Mouse (Mus musculus): ENCODE data around the gene Glipr1. TPM values are rescaled to one million over a fixed set of nuclear protein-coding genes. Genes with fewer than 3 reads are reported as not detected.

Gene Glipr1
- polyA plus RNA-seq, 1 experiment = 16.1 TPM

DNA sequence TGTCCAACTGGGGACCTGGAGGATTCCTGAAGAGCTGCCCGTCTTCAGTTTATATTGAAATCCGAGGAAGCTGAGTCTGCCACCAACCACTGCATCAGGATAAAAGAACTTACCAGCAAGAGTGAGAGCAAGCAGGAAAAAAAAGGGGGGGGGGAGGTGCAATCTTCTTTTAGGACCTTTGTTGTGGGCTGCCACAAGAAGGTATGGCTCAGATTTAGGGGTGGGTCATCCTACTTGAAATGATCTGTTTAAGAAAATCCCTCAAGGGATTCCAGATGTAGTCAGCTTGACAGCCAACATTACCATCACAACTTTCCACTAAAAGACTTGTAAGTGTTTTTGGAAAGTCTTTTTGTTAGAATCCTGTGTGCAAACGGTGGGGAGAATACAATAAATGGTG is 2.7 kb downstream of the Glipr1 start:
- WGBS = 53% methylated on average over 3 of the region's 3 CpGs
- TF ChIP-seq CTCF (IDR thresholded peaks at IDR 0.05; ENCODE audit: insufficient read depth, low read length) (no peak), POLR2A (IDR thresholded peaks at IDR 0.05; ENCODE audit: borderline replicate concordance, extremely low read depth, low read depth, low read length) (no peak)
- DNase-seq = no peak
- H3K4me3 ChIP-seq (replicated peaks; ENCODE audit: extremely low read depth, low read depth, low read length) = no peak overlapping the region
- H3K4me1 ChIP-seq (ENCODE audit: control insufficient read depth, insufficient read depth, low read length) = no peaks in the 10 kb centered on the region

DNA sequence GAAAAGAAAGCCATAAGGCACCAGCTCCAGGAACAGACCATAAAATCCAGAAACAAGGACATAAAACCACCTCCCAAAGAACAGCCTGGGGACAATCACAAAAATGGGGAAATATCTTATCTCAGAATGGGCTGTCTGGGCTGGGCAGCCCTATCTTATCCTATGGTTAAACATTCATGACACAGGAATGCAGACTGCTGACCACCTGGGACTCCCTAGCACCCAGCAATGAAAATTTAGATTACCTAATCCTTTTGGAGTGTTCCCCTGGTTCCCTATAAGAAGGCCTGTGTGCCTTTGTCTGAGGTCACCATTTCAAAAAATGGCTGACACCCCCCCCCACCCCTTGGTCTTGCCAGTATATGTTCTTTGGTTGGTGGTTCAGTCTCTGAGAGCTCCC is 4.8 kb downstream of the Glipr1 start:
- no peaks in the 10 kb centered on the region for H3K4me1 ChIP-seq (ENCODE audit: control insufficient read depth, insufficient read depth, low read length)
- no peak for DNase-seq
- no peak for TF ChIP-seq POLR2A (IDR thresholded peaks at IDR 0.05; ENCODE audit: borderline replicate concordance, extremely low read depth, low read depth, low read length)
- TF ChIP-seq CTCF (IDR thresholded peaks at IDR 0.05; ENCODE audit: insufficient read depth, low read length) = no peak
- H3K4me3 ChIP-seq (replicated peaks; ENCODE audit: extremely low read depth, low read depth, low read length) = no peak overlapping the region

DNA sequence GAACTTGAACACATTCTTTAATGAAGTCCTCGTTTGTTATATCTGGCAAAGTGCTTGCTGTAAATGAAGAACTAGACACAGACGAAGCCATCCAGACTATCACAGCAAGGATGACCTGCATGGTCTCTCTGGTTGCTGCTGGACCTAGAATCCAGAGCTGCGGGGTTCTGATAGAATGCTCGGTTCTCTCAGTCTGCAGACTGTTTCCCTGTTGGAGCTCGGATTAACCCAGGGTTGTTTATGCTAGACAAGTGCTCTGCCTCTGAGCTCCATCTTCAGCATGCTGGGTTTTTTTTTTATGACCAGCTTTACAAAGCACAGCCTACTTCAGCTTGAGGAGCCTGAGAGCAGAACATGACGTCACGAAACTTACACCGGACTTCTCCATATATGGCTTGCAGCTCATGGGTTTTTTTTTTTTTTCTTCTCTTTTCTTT is 5.5 kb downstream of the Glipr1 start:
- TF ChIP-seq CTCF (IDR thresholded peaks at IDR 0.05; ENCODE audit: insufficient read depth, low read length) = no peak
- no peak for TF ChIP-seq POLR2A (IDR thresholded peaks at IDR 0.05; ENCODE audit: borderline replicate concordance, extremely low read depth, low read depth, low read length)
- Histone ChIP-seq H3K4me3 (replicated peaks; ENCODE audit: extremely low read depth, low read depth, low read length) (peak overlapping the region; percentile 42), H3K4me1 (ENCODE audit: control insufficient read depth, insufficient read depth, low read length) (no peaks in the 10 kb centered on the region)
- whole genome bisulfite sequencing = 50% methylated on average over 8 of the region's 8 CpGs
- no peak for DNase-seq

DNA sequence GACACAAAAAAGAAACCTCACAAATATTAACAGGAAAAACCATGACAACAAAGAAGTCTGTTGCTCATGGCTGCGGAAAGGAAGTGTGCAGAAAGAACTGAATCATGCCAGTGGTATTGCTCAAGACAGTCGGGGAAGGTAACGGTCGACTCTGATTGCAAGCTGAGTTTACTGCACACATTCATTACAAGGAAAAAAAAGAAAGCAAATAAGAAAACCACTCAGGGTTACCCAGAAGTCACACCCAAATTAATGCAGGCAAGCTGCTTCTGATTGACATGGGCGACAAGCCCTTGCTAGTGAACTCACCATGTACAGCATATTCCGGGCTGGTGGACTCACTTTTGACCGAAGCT is 5.9 kb downstream of the Glipr1 start:
- peak overlapping the region; percentile 42 for H3K4me3 ChIP-seq (replicated peaks; ENCODE audit: extremely low read depth, low read depth, low read length)
- DNase-seq = no peak
- H3K4me1 ChIP-seq (ENCODE audit: control insufficient read depth, insufficient read depth, low read length) = no peaks in the 10 kb centered on the region
- WGBS = 58% methylated on average over 7 of the region's 7 CpGs
- no peak for TF ChIP-seq CTCF (IDR thresholded peaks at IDR 0.05; ENCODE audit: insufficient read depth, low read length)
- TF ChIP-seq POLR2A (IDR thresholded peaks at IDR 0.05; ENCODE audit: borderline replicate concordance, extremely low read depth, low read depth, low read length) = no peak

DNA sequence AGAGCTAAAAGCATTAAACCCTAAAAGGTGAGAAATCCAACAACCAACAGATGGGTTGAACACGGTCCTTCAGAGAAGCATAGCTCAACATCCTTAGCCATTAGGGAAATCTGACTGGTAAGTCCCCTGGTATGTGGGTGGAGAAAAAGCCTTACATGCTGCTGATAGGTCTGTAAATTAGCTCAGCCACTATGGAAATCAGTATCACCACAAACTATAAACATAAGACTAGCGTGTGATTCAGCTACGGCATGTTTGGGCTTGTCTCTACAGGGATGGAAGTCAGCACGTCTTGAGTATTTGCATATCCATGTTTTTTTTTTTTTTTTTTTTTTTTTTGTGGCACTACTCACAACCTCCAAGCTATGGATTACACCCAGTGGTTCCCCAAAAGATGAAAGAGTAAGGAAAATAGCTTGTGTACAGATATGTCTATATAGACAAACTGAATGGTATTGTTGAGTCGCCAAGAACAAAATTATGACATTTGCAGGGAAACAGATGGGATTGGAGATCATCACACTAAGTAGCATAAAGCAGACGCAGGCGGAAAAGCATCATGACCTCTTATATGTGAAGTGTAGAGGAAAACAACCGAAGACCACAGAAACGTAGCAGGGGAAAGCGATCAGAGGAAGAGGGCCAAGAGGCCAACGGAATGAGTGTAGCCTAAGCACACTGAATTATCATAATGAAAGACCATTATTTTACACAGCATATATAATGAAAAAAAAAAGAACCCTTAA is 6.5 kb downstream of the Glipr1 start:
- H3K4me3 ChIP-seq (replicated peaks; ENCODE audit: extremely low read depth, low read depth, low read length) = peak overlapping the region; percentile 16
- WGBS = 67% methylated on average over 11 of the region's 11 CpGs
- no peaks in the 10 kb centered on the region for H3K4me1 ChIP-seq (ENCODE audit: control insufficient read depth, insufficient read depth, low read length)
- no peak for DNase-seq
- no peak for TF ChIP-seq CTCF (IDR thresholded peaks at IDR 0.05; ENCODE audit: insufficient read depth, low read length)
- TF ChIP-seq POLR2A (IDR thresholded peaks at IDR 0.05; ENCODE audit: borderline replicate concordance, extremely low read depth, low read depth, low read length) = no peak

DNA sequence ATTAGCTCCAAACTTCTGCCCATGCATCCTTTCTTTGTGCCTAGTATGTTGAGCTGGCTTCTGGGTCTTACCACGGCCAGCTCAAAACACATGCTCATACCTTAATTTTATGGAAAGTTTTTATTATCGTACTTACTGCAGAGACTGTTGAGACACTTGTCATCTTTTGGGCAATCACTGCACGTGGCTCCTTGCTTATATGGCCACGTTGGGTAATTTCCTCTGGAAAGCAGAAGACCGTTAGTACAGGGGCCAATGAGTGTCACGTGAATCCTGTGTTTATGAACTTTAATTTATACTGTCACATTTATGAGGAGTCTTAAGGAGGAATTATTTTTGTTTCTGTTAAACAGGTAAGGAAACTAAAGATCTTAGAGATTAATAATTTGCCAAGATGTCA is 16.0 kb downstream of the Glipr1 start:
- no peak for DNase-seq
- Histone ChIP-seq H3K4me1 (ENCODE audit: control insufficient read depth, insufficient read depth, low read length) (no peaks in the 10 kb centered on the region), H3K4me3 (replicated peaks; ENCODE audit: extremely low read depth, low read depth, low read length) (no peak overlapping the region)
- WGBS = 81% methylated on average over 6 of the region's 6 CpGs
- TF ChIP-seq POLR2A (IDR thresholded peaks at IDR 0.05; ENCODE audit: borderline replicate concordance, extremely low read depth, low read depth, low read length) (no peak), CTCF (IDR thresholded peaks at IDR 0.05; ENCODE audit: insufficient read depth, low read length) (no peak)

DNA sequence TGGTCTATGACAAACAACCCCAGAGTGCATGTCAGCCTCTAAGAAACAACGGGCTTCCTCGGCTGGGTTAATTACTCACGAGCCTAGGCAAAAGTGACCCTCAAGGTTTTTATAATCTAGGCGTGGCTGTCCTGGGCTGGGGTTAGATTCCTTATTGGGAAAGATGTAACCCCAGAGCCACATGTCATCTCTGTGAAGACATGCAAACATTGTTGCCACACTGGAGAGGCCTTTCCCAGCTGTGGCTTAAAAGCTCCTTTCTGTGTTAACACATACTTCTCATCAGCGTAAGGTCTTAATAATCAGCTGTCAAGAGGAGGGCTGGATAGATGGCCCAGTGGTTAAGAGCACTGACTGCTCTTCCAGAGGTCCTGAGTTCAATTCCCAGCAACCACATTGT is 19.4 kb downstream of the Glipr1 start:
- DNase-seq = no peak
- 84% methylated on average over 5 of the region's 5 CpGs for WGBS

DNA sequence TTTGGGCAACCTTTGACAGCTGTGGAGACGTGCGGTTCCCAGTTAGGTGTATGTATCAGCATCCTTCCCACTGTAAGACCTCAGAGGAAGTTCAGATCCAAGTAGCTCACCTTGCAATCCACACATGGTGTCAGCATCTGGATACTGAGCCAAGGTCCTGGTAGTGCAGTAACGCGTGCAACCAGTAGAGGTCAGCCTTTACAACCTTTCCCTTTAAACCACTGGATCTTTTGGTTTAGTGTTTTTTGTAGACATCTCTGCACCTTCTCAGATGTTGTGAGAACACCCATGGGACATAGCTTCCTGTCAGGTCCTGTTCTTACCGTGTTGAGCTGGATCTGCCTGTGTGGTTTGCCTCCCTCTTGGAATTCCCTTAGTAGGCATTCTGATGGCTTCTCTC is 24.8 kb downstream of the Glipr1 start:
- WGBS = 39% methylated on average over 5 of the region's 5 CpGs
- peak; percentile 53 for DNase-seq
- Histone ChIP-seq H3K4me3 (replicated peaks; ENCODE audit: extremely low read depth, low read depth, low read length) (no peak overlapping the region), H3K4me1 (ENCODE audit: control insufficient read depth, insufficient read depth, low read length) (no peaks in the 10 kb centered on the region)
- peak; percentile 80 for TF ChIP-seq CTCF (IDR thresholded peaks at IDR 0.05; ENCODE audit: insufficient read depth, low read length)
- TF ChIP-seq POLR2A (IDR thresholded peaks at IDR 0.05; ENCODE audit: borderline replicate concordance, extremely low read depth, low read depth, low read length) = no peak

More for the DNA sequence above, 19.4 kb downstream of the Glipr1 start:
- no peak for TF ChIP-seq POLR2A (IDR thresholded peaks at IDR 0.05; ENCODE audit: borderline replicate concordance, extremely low read depth, low read depth, low read length)
- no peak for TF ChIP-seq CTCF (IDR thresholded peaks at IDR 0.05; ENCODE audit: insufficient read depth, low read length)
- Histone ChIP-seq H3K4me3 (replicated peaks; ENCODE audit: extremely low read depth, low read depth, low read length) (no peak overlapping the region), H3K4me1 (ENCODE audit: control insufficient read depth, insufficient read depth, low read length) (no peaks in the 10 kb centered on the region)

DNA sequence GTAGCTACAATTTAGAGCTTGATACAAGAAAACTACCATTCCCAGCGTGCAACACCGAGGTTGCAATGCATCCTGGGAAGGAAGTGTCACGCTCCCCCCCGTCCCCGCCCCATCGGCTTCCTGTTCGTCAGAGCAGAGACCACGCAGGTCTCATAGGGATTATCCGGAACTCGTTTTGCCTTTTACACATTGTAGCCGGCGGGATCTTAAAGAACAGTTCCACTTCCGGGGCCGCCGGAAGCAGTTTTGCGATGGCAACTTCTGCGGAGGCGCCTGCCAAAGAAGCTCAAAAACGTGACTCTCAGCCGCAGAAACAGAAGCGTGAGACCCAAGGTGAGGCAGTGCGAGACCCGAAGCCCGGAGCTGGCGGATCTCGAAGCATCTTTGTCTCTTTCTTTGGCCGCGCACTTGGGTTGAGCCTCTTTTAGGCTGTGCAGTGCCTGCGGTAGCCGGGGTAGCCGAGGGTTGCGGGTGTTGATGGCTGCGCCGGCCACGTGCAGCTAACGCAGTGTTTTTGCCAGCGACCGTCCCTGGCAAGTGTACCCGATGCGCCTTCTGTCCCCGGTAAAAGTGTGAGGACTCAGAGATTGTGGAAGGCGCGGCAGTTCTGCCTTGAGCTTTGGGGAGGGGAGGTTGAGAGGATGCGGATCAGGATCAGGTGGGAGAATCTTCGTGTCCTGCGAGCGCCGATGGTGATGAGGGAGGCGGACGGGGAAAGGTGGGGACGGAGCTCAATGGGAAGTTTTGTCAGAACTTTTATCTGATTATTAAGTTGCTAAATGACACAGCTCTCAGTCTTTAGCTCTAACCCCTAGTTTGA is 29.7 kb downstream of the Glipr1 start, which contains the start of gene Krr1:
Krr1 (plus strand) TSS at position 123 of the 820 bp plus-strand sequence.
- H3K4me1 ChIP-seq (ENCODE audit: control insufficient read depth, insufficient read depth, low read length) = no peaks in the 10 kb centered on the region
- WGBS = under 1% methylated on average over 51 of the region's 51 CpGs
- peak within 1 kb of the TSS; percentile 97 for H3K4me3 ChIP-seq (replicated peaks; ENCODE audit: extremely low read depth, low read depth, low read length)
- peak; percentile 85 for DNase-seq
- TF ChIP-seq POLR2A (IDR thresholded peaks at IDR 0.05; ENCODE audit: borderline replicate concordance, extremely low read depth, low read depth, low read length) (peak; percentile 61; the same call in 1 of the 2 replicates), CTCF (IDR thresholded peaks at IDR 0.05; ENCODE audit: insufficient read depth, low read length) (no peak)
